Mouse (Mus musculus) limb, embryonic 10.5 days (tissue): Measurements from ENCODE around the gene Acsm2. TPM values are rescaled to one million over a fixed set of nuclear protein-coding genes. Genes with fewer than 3 reads are reported as not detected.

Source experiments
- DNase-seq: peaks from one replicate; pipeline ENCODE4 v3.0.0-alpha.2; 2017; ENCODE audit warnings: low spot score
- H3K27ac ChIP-seq: fragments of 300-500 bp; sonication (generic); 2 replicates; pipeline ENCODE4 v1.5.1; 2016; ENCODE audit warnings: mild to moderate bottlenecking
- H3K27me3 ChIP-seq: fragments of 300-500 bp; sonication (generic); 2 replicates; pipeline ENCODE4 v1.6.1; 2016; ENCODE audit warnings: low read depth, mild to moderate bottlenecking; ENCODE audit not compliant: poor library complexity, severe bottlenecking
- H3K36me3 ChIP-seq: fragments of 300-500 bp; sonication (generic); 2 replicates; pipeline ENCODE4 v1.6.1; 2016; ENCODE audit warnings: mild to moderate bottlenecking, moderate library complexity
- H3K4me1 ChIP-seq: fragments of 300-500 bp; sonication (generic); 2 replicates; pipeline ENCODE4 v1.6.1; 2016
- H3K4me3 ChIP-seq: fragments of 300-500 bp; sonication (generic); 2 replicates; pipeline ENCODE4 v1.5.1; 2016; ENCODE audit warnings: mild to moderate bottlenecking, moderate library complexity
- H3K9me3 ChIP-seq: fragments of 300-500 bp; sonication (generic); replicated peaks from 2 replicates; pipeline ENCODE4 v1.6.1; 2016; ENCODE audit warnings: mild to moderate bottlenecking
- WGBS: fragments of 180-500 bp; shearing (Covaris S2); methylation state at CpG from one replicate; pipeline ENCODE4 v1.1.7; 2016; 5-methylcytosine and 5-hydroxymethylcytosine counted together
- polyA plus RNA-seq: library from polyadenylated mRNA; unstranded; fragments of >200 nt; fragmentation: Nextera tagmentation; extraction: Ambion mirVana; gene quantifications from 2 replicates; pipeline ENCODE4 v1.2.1, GENCODE M21; 2016

Acsm2 gene
- polyA plus RNA-seq, 1 experiment from 2014 or later, result not detected

DNA sequence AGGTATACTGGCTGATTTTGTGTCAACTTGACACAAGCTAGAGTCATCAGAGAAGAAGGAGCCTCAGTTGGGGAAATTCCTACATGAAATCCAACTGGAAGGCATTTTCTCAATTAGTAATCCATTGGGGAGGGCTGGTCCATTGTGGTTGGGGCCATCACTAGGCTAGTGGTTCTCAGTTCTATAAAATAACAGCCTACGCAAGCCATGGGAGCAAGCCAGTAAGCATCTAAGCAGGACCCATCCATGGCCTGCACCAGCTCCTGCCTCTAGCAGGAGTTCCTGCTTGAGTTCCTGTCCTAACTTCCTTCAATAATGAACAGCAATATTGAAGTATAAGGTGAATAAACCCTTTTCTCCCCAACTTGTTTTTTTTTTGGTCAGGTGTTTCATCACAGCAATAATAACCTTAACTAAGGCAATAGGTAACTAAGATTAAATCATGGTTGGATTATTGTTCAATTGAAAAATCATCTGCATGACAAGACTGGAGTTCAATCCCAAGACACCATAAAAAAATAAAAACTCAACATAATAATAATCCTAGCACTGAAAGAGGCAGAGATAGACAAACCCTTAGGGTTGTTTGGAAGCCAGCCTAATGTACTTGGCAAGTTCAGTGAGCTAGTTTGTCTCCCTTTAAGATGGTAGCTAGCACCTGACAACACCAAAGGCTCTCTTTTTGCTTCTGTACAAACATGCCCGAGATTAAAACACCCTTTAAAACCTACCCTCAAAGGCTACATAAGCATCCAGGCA, 47.2 kb downstream of the Acsm2 start:
- no peak for DNase-seq
- WGBS, result 90% methylated on average over 2 of the region's 2 CpGs
- no peak overlapping the region for H3K27ac ChIP-seq
- no peak overlapping the region for H3K4me3 ChIP-seq
- no peaks in the 10 kb centered on the region for H3K4me1 ChIP-seq
- no peaks in the 10 kb centered on the region for H3K27me3 ChIP-seq
- no peaks in the 10 kb centered on the region for H3K9me3 ChIP-seq
- H3K36me3 ChIP-seq, result no peaks in the 10 kb centered on the region

DNA sequence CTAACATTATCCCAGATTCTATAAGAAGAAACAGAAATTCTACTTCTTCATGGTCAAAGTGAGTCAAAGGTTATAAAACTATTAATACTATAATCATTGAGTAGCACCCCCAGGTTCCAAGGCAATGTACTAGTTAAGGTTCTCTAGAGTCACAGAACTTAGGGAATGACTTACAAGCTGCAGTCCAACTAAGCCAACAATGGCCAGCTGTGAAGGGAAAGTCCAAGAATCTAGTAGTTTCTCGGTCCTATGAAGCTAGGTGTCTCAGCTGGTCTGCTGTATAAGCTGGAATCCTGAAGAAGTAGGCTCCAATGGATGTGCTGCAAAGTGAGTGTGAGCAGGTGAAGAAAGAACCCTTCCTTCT, 47.8 kb downstream of the Acsm2 start:
- Histone ChIP-seq H3K9me3 (no peaks in the 10 kb centered on the region), H3K27ac (no peak overlapping the region), H3K36me3 (no peaks in the 10 kb centered on the region), H3K4me3 (no peak overlapping the region), H3K4me1 (no peaks in the 10 kb centered on the region), H3K27me3 (no peaks in the 10 kb centered on the region)
- DNase-seq, result no peak
- WGBS, result 84% methylated on average over 1 of the region's 1 CpGs

- no peaks in the 10 kb centered on the region for H3K4me1 ChIP-seq
These were observed 50.9 kb downstream of the Acsm2 start for GRCm38 (mm10) chr7:119604903-119605483.

GRCm38 (mm10) chr7:119605926-119606663, 52.0 kb downstream of the Acsm2 start:
- no peak for DNase-seq
- WGBS, result 86% methylated on average over 9 of the region's 9 CpGs
- H3K4me1 ChIP-seq, result no peaks in the 10 kb centered on the region
- H3K4me3 ChIP-seq, result no peak overlapping the region
- H3K36me3 ChIP-seq, result no peaks in the 10 kb centered on the region
- H3K9me3 ChIP-seq, result no peaks in the 10 kb centered on the region
- no peak overlapping the region for H3K27ac ChIP-seq
- no peaks in the 10 kb centered on the region for H3K27me3 ChIP-seq

More at GRCm38 (mm10) chr7:119604903-119605483, 50.9 kb downstream of the Acsm2 start:
- WGBS, result 86% methylated on average over 2 of the region's 2 CpGs
- Histone ChIP-seq H3K27me3 (no peaks in the 10 kb centered on the region), H3K9me3 (no peaks in the 10 kb centered on the region), H3K36me3 (no peaks in the 10 kb centered on the region), H3K27ac (no peak overlapping the region), H3K4me3 (no peak overlapping the region)
- no peak for DNase-seq

DNA sequence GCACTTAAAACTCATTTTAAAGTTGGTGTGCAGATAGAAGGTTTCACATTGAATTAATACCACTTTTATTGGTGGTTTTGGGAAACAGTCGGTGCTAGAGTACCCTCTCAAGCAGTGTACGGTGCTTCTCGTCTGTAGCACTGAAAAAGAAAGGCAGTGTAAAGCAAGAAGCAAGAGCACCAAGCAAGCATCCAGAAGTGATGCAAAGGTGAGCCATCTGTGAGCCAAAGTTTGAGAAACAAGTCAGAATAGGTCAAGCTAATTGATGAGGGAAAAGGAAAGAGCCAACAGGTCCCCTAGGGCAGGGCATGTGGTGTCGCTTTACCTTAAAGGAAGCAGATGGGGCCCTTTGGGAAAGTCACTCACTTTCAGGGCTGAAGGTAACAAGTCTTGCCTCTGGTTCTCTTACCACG, 52.5 kb downstream of the Acsm2 start, which contains the start of gene Acsm1:
Gene Acsm1 (plus strand): TSS at position 363 of the 413 bp plus-strand sequence.
- Histone ChIP-seq H3K27me3 (no peaks in the 10 kb centered on the region), H3K4me3 (no peak within 1 kb of the TSS), H3K4me1 (no peaks in the 10 kb centered on the region), H3K27ac (no peak within 1 kb of the TSS), H3K9me3 (no peaks in the 10 kb centered on the region), H3K36me3 (no peaks in the 10 kb centered on the region)
- DNase-seq, result no peak
- WGBS, result 86% methylated on average over 5 of the region's 5 CpGs

DNA sequence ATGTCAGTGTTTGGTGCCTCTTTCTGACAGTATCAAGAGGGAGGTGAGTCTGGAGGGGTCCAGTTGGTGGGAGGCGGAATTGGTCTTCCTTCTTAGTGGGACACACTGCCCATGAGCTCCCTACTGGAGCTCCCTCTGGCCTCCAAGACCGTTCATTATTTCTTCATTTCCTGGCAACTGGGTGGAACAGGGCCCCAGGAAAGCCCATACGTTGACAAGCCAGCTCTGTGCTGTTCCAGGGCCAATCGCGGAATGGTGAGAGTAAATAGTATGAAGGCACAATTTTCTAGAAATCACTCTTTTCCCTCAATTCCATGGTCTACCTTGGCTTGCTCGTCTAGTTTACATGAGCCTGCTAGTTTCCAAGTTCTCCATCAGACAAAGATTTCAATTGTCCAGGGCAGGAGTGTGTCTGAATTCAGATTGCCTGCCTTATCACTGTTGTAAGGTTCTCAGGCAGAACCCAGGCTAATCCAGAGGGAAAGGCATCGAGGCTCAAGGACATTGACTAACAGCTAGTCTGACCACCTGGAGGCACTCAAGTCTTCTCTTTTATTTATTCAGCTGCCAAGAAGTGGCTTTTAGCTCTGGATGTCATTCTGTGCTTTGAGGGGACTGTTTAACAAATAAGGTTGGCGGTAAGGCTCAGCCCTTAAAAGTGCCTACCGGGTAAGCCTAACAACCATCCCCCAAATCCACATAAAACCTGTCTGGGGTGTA, 53.8 kb downstream of the Acsm2 start:
- no peaks in the 10 kb centered on the region for H3K4me1 ChIP-seq
- WGBS, result 84% methylated on average over 9 of the region's 9 CpGs
- no peak overlapping the region for H3K4me3 ChIP-seq
- no peak overlapping the region for H3K27ac ChIP-seq
- DNase-seq, result no peak
- H3K27me3 ChIP-seq, result no peaks in the 10 kb centered on the region
- H3K36me3 ChIP-seq, result no peaks in the 10 kb centered on the region
- H3K9me3 ChIP-seq, result no peaks in the 10 kb centered on the region

DNA sequence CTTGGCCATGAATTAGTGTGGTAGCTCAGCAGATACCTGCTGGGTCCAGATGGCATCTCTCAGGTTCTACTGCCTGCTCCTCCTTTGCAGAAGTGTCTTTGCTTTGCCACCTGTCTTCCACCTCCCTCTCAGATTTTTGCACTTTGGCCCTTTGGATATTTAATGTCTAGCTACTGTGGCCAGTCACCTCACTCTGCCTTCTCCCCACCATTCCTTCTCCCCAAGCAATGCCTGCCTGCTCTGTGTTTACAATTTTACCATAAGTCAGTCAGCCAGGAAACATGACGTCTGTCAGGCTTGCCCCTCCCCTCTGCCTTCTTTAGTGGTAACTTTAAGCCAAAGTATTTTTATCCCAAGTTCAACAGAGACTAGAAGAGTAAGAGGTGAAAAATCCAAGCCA, 62.4 kb downstream of the Acsm2 start:
- no peak overlapping the region for H3K27ac ChIP-seq
- no peaks in the 10 kb centered on the region for H3K4me1 ChIP-seq
- WGBS, result 70% methylated on average over 1 of the region's 1 CpGs
- H3K36me3 ChIP-seq, result no peaks in the 10 kb centered on the region
- no peaks in the 10 kb centered on the region for H3K9me3 ChIP-seq
- H3K27me3 ChIP-seq, result no peaks in the 10 kb centered on the region
- no peak for DNase-seq
- no peak overlapping the region for H3K4me3 ChIP-seq

- no peaks in the 10 kb centered on the region for H3K36me3 ChIP-seq
- no peak overlapping the region for H3K4me3 ChIP-seq
- no peaks in the 10 kb centered on the region for H3K27me3 ChIP-seq
- H3K9me3 ChIP-seq, result no peaks in the 10 kb centered on the region
- WGBS, result 88% methylated on average over 6 of the region's 6 CpGs
- no peak for DNase-seq
- no peak overlapping the region for H3K27ac ChIP-seq
- H3K4me1 ChIP-seq, result no peaks in the 10 kb centered on the region
These were observed 63.5 kb downstream of the Acsm2 start for GRCm38 (mm10) chr7:119617593-119617992.

GRCm38 (mm10) chr7:119618209-119618935, 64.2 kb downstream of the Acsm2 start:
- DNase-seq, result no peak
- 68% methylated on average over 4 of the region's 4 CpGs for WGBS
- H3K27ac ChIP-seq, result no peak overlapping the region

DNA sequence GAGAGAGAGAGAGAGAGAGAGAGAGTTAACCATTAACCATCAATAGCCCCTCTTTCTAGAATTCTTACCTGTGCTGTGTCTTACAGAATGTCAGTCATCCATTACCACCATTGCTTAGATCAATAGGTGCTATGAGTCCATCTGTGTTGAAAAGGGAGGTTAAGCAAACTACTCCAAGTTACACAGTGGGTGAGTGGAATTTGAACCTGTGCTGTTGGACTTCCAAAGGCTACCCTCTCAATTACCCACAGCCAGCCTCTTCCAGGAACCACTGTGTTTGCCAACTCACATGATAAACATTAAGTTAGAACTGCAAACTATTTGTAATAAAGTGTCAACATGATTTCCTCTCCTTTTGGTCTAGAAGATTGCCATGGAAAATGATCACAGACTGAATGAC, 66.0 kb downstream of the Acsm2 start:
- Histone ChIP-seq H3K9me3 (no peaks in the 10 kb centered on the region), H3K36me3 (no peaks in the 10 kb centered on the region), H3K4me1 (no peaks in the 10 kb centered on the region), H3K4me3 (no peak overlapping the region), H3K27me3 (no peaks in the 10 kb centered on the region), H3K27ac (no peak overlapping the region)
- no peak for DNase-seq

More at GRCm38 (mm10) chr7:119618209-119618935, 64.2 kb downstream of the Acsm2 start:
- Histone ChIP-seq H3K4me1 (no peaks in the 10 kb centered on the region), H3K27me3 (no peaks in the 10 kb centered on the region), H3K9me3 (no peaks in the 10 kb centered on the region), H3K4me3 (no peak overlapping the region), H3K36me3 (no peaks in the 10 kb centered on the region)

DNA sequence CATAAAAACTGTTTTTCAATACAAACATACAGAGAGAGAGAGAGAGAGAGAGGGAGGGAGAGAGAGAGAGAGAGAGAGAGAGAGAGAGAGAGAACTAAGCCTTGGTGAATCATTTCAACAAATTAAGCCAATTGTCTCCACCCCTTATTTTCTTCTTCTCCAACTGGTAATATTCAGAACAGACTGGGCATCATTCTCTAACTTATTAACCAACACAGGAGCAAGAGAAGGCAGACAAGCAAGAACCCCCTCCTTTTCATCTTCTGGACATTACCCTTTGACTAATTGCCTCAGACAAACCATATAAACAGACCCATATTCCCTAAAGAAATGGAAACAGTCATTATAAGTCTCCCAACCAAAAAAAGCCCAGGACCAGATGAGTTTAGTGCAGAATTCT, 84.6 kb downstream of the Acsm2 start:
- Histone ChIP-seq H3K4me1 (no peaks in the 10 kb centered on the region), H3K36me3 (no peaks in the 10 kb centered on the region), H3K27ac (no peak overlapping the region), H3K4me3 (no peak overlapping the region), H3K27me3 (no peaks in the 10 kb centered on the region), H3K9me3 (no peaks in the 10 kb centered on the region)
- DNase-seq, result no peak

DNA sequence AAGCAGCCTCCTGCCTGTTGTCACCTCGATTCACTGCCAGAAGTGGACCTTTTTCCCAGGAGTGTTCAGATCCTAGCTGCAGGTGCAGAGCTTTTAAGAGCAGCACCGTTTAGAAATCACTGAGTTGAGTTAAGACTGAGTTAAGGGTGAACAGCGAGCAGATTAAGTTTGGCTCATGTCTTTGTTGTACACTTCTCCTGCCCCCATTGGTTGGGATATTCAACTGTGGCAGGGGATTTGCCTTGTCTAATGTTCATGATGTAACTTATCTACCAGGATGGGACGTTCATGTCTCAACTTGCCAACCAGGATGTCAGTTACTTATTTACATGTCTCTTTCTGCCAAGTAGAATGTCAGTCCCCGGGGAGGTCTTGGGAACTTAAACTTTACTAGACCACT, 88.2 kb downstream of the Acsm2 start:
- no peaks in the 10 kb centered on the region for H3K4me1 ChIP-seq
- DNase-seq, result no peak
- H3K9me3 ChIP-seq, result no peaks in the 10 kb centered on the region

More for the DNA sequence above, 88.2 kb downstream of the Acsm2 start:
- no peaks in the 10 kb centered on the region for H3K36me3 ChIP-seq
- no peak overlapping the region for H3K4me3 ChIP-seq
- no peaks in the 10 kb centered on the region for H3K27me3 ChIP-seq
- H3K27ac ChIP-seq, result no peak overlapping the region
- WGBS, result 78% methylated on average over 5 of the region's 5 CpGs
